Mouse (Mus musculus) testis, postnatal 14 days (tissue): ENCODE measurements around the gene Slc17a9.

Experiments used
- DNase-seq: peaks from one replicate; pipeline ENCODE4 v3.0.0; 2021; ENCODE audit warnings: low spot score

The Slc17a9 gene

DNA sequence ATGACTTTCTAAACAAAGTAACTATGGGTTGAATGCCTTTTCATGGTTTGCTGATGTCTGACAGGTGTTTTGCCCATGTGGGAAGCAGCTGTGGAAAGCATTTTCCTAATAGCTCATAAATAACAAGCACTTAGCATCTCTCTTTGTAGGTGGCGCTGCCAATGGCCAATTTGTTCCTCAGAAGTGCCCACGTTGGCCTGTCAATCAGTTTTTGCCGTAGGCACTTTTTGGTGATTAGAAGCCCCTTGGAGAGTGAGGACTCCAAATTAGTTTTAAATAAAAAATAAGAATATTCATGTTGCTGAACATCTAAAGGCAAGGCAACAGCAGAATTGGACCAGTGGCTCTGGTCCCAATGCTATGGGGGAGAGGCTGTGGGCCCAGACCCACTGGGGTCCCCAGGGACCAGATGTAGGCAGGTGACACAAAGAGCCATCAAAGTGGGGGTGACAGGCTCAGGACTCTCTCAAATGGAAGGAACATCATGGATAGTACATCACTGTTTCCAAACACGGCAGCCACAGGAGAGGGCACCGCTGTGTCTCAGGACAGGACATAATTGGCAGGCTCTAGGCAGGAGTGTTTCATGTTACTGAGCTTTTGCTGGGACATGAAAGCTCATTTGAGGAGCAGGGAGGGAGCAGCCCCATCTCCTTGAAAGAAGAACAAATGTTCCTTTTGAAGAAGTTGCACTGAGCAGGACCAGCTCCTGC, 30.1 kb downstream of the Slc17a9 start:
- DNase-seq: no peak

DNA sequence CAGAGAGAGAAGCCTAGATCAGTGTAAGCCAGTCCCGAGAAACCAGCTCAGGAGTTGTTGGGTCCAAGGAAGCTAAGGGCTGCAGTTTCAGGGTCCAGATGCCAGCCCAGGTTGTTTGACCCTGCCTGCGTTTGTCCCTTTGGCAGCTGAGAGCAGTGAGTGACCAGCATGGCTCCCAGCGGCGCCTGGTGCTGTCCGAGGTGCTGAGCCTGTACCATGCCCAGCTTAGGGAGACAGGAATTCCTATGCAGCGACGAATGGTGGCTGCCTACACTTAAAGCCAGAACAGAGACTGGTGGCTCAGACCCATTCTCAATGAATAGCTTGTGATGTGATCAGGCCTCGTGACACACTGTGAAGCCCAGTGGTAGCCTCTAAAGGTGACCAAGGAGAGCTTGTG, 30.8 kb downstream of the Slc17a9 start:
- peak; percentile 35 for DNase-seq

DNA sequence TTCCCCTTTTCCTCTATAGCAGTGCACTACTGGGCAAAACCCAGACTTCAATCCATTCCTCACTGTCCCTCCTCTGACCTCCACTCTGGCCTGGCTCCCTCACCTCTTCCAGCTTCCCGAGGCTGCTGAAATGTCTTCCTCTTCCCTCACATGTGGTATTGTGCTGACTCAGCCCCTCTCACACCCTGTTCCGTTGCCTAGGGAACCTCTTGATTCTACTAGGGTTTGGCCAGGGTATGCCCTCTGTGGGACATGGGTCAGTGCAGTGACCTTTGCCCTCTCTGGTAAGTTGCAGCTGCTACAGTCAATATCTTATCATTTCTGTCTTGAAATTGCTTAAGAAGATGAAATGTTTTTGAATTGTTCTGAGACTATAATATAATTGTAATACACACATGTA, 31.7 kb downstream of the Slc17a9 start:
- DNase-seq: no peak

DNA sequence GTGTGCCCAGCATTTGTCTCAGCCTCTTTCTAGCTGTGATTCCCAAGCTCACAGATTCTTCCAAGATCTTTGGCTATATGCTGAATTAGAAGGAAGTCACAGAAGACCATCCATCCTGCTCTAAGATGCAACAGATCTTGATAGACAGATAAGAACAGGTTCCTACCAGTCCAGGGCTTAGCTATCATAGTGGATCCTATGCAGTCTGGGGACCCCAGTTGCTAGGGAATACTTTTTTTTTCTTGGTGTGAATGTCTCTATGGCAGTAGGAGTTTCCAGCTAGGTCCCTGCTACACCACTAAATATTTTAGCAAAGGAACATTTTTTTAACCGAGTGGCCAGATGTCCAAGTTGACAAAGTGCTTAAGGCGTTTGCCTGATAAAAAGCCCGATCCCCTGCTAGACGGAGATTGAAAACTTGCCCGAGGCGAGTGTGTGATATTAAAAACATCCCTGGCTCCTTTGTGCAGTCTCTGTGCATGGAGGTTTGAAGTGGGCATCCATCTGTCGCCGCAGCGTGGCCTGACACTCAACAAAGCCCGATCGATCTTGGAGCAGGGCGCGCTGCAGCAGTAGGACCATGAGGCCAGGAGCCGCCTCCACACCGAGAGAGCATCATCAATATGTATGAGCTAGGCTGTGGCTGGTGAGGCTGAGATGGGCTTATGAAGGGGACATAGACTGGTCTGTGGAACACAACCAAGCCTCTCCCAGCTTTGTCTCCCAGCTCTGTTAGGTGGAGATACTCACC, 33.6 kb downstream of the Slc17a9 start:
- DNase-seq: no peak

DNA sequence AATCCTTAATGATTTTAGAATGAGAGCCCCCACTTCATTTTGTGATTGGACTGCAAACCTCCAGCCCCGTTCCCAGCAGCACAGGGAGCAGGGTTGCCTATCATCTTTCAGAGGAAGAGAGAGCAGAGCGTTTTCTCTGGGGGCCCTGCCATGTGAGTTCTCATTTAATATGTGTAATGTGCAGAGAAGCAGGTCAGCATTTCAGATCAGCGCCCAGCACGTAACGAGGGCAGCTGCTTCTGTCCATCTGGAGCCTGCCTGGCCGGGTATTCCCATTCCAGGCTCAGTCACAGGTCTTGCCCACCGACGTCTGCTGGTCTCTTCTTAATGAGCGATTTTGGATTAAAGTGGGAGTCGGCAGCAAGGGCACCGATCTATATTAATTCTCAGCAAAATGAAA, 39.9 kb downstream of the Slc17a9 start:
- DNase-seq: no peak

DNA sequence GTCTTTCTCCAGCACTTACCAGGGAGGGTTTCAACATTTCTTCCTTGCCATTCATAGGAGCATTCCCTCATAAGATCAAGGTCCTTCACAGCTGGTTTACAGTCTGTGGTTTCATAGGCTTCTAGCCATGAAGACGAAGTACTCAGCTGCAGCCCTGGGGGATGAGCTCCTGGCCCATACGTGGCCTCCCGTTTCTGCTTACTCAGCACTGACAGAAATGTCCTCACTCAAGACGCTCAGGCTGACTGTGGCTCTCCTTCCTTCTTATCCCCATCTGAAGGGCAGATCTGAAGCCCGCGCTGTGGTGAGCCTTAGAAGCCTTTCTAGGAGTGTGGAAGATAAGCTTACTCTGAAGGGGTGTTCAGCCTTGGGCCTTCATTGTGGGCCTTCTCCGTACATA, 40.6 kb downstream of the Slc17a9 start:
- DNase-seq: no peak

DNA sequence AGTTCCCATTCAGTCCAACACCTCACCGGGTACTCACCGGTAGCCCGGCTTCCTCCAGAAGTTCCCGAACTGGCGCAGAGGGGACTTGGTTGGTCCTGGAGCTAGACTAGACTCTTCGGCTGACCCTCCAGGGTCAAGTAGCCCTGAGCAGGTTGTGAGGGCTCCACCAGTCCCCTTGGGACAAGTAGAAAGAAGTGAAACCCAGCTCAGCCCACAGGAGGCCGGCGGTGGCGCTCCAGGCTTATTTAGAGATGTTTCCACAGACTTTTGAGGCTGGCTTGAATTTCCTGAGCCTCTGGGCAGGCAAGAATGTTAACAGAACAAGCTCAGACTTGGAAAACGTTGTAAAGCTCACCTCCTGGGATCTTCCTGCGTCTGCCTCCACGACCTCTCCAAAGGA, 50.2 kb downstream of the Slc17a9 start:
- DNase-seq: no peak

DNA sequence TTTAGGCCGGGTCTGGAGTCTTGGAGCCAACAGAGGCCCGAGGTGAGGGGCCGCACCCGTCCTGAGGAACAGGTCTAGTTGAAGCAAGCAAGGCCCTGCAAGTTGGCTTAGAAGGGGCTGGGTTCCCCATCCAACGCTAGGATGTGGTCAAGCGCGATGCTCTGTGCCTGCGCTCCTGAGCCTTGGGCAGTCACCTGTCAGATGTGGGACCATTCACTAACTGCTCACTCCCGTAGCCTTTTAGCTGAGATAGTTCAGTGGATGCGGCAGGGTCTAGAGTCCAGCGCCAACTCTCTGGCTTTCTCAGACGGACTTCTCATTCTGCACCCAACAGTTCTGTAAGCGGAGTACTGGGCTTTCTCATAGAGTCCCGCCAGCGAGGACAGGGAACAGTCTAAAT, 50.6 kb downstream of the Slc17a9 start:
- DNase-seq: no peak

DNA sequence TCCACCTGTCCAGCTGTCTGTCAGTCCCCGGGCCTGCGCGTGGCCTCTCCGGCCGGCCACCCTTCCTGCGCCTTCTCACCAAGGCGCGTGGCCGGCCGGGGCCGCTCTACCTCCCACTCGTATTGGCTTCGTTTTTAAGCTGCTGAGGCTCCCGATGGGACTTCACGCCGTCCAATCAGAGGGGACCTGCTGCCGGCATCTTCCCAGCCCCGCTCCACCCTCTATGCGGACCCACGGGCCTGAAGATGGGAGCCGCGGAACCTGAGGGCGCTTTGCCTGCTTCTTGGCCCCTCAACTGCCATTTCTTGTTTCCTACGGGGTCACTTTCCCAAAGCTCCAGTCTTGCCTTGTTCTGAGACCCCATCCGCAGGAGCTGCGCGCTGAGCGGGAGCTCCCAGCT, 51.7 kb downstream of the Slc17a9 start, which contains the start of gene Bhlhe23:
Gene Bhlhe23 (minus strand): TSS at position 108 of the 400 bp plus-strand sequence.
- DNase-seq: no peak

DNA sequence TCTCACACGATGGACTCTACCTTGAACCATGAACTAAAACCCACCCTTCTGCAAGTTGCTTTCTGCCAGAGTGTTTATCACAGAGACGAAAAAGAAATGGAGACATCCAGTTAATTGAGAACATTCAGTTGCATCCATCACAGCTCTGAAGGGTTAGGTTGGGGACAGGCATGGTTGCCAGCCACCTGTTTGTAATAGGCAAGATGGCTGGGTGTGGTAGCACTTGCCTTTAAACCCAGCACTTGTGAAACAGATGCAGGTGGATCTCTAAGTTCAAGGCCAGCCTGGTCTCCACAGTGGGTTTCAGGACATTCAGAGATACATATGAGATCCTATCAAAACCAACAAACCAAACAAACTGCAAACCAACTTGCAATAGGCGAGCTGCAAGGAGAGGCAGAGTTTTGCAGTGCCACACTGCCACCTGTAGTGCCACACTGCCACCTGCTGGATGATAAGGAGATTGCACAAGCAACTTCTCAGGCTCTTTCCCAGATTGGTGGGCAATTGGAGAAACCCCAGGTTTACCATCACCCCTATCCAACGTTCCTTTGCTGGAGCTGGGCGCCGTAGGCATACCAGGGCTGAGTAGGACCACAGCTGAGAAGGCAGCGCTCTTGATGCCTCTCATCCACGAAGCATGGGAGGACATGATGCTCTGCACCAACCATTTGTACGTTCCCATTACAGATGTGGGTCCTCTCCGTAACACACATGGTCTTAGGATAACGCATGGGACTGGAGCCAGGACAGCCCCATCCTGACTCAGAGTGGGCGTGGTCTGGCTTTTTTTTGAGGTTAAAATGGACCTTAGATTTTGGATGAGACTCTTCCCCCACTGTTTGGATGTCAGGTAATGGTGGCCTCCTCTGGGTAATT, 54.4 kb downstream of the Slc17a9 start:
- DNase-seq: peak; percentile 35

DNA sequence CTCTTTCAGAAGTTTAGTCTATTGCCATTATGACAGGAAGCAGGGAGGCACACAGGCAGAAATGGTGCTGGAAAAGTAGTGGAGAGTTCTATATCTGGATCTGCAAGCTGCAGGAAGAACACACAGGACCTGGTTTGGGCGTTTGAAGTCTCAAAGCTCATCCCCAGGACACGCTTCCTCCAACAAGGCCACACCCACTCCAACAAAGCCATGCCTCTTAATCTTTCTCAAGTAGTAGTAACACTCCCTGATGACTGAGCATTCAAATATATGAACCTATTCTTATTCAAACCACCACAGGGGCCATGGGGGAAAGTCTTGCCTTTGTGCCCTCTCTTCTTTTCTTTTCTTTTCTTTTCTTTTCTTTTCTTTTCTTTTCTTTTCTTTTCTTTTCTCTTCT, 55.2 kb downstream of the Slc17a9 start:
- no peak for DNase-seq

DNA sequence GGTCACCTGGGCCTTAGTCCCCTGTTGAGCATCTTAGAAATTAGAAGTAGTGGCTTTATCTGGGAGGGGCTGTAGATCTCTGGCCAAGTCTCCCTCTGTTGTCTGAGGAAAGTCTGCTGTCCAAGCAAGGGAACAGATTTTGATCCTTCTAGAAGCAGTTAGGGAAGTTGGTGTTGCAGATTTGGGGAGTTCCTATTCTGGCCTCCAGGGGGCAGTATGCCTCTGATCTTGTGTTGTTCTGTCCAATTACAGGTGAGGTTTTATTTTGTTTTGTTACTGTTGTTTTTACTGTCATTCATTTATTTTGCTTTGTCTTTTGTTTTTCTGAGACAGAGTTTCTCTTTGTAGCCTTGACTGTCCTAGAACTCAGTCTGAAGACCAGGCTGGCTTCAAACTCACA, 61.7 kb downstream of the Slc17a9 start:
- DNase-seq: no peak

DNA sequence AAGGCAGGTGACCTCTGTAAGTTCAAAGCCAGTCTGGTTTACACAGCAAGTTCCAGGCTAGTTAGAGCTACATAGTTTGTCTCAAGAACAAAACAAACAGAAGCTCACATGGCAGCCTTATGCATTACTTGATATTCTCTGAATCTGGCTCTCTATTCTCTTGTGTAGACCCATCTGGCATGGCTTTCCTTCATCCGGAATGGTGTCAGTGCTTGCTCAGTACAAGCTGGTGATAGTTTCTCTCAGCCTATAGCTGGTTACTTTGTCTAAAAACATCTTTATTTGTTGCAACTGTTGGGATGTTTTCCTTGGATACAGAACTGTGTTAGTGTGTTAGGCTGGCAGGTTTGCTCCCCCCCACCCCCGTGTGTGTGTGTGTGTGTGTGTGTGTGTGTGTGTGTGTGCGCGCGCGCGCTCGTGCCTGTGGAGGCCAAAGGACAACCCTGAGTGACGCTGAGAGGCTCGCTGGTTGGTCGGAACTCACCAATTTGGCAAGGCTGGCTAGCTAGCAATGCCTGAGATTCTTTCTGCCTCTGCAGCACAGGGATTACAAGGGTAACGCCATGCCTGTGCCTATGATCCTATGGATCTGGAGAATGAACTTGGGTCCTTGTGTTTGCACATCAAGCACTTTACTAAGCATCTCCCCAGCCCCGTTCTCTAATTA, 62.6 kb downstream of the Slc17a9 start:
- DNase-seq: no peak

DNA sequence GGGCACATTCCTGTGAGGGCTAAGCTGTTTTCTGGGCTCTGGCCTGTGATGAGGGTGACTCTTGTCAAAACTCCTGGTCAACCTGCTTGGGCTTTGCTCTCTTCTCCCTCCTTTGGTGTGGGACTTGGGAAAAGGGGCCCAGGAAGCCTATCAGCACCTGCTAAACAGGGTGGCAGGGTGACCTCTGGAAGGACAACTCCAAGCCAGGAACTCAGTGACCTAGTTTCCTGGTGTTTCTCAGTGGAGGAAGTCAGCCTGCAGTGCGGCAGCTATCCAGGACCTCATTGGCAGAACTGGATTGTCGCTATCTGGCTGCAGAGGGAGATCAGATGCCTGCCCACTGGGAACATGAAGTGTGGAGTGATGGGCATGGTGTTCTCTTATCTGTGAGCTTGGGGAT, 63.3 kb downstream of the Slc17a9 start:
- DNase-seq: no peak

DNA sequence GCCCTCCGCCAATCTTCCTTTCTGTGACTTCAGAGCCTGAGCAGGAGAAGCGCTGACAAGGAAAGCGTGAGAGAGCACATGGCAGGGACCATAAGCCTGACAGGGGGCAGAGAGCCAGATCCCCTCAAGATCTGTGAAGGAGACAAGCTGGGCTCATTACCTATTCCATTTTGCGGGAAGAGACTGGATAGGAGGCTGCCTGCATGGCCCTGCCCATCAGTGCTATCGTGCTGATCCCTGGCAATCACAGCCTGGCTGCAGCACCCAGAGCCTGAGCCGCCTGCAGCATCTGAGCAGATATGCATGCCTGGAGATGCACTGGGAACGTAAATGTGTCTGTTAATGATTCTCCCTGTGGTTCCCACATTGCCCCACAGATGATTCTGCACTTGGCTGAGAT, 63.8 kb downstream of the Slc17a9 start:
- no peak for DNase-seq

DNA sequence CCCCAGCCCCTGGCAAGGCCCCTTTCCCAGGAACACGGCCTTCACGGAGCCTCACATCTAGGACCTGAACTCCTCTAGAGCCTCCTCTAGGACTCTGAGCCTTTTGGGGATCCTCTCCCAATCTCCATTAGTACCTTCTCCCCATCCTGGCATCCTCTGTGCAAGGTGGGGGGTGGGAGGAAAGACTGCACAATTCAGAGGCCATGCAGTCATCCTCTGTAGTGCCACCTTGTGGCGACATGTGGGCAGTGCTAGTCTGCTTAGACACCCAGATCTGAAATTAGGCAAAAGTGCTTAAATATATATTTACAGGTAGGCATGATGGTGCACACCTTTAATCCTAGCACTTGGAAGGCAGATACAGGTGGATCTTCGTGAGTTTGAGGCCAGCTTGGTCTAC, 66.6 kb downstream of the Slc17a9 start:
- no peak for DNase-seq
